Mouse (Mus musculus): Measurements from ENCODE around the gene P4hb. TPM values are rescaled to one million over a fixed set of nuclear protein-coding genes. Genes with fewer than 3 reads are reported as not detected.
A peak's percentile ranks its signal among the peaks of the same experiment; 100 is the strongest.
"Not testable (repeated sequence)": the region's sequence is repeated elsewhere in the genome, so short reads cannot be mapped to it uniquely, and the experiment has no call there.

Gene P4hb
- polyA plus RNA-seq, 1 experiment: 1,223 TPM

GRCm38 (mm10) chr11:120518027-120518426 is 55.0 kb downstream of the P4hb start:
- H3K4me1 ChIP-seq: peaks cover 58% of the 10 kb centered on the region
- peaks cover 4% of the 10 kb centered on the region; the same call in 1 of the 2 replicates for H3K9me3 ChIP-seq
- TF ChIP-seq FLI1 (IDR thresholded peaks at IDR 0.05; ENCODE audit: low read length) (no peak), GATA1 (IDR thresholded peaks at IDR 0.05; ENCODE audit: borderline replicate concordance, low read length) (no peak)
- H3K36me3 ChIP-seq (replicated peaks; ENCODE audit: low read length): peaks cover 2% of the 10 kb centered on the region
- H3K27me3 ChIP-seq (replicated peaks): peaks cover 5% of the 10 kb centered on the region
- H3K4me3 ChIP-seq (replicated peaks): peak overlapping the region; percentile 78

- Histone ChIP-seq H3K4me1 (peaks cover 62% of the 10 kb centered on the region), H3K9me3 (peaks cover 4% of the 10 kb centered on the region; the same call in 1 of the 2 replicates), H3K36me3 (replicated peaks; ENCODE audit: low read length) (peaks cover 2% of the 10 kb centered on the region)
Measured at GRCm38 (mm10) chr11:120517147-120517546, 55.9 kb downstream of the P4hb start.

GRCm38 (mm10) chr11:120515611-120516010 is 57.4 kb downstream of the P4hb start:
- H3K36me3 ChIP-seq (replicated peaks; ENCODE audit: low read length): no peaks in the 10 kb centered on the region
- peak overlapping the region; percentile 83 for H3K4me3 ChIP-seq (replicated peaks)
- no peaks in the 10 kb centered on the region for H3K27me3 ChIP-seq (replicated peaks)
- no peaks in the 10 kb centered on the region for H3K9me3 ChIP-seq
- H3K4me1 ChIP-seq: peaks cover 69% of the 10 kb centered on the region
- TF ChIP-seq FLI1 (IDR thresholded peaks at IDR 0.05; ENCODE audit: low read length): no peak
- TF ChIP-seq GATA1 (IDR thresholded peaks at IDR 0.05; ENCODE audit: borderline replicate concordance, low read length): no peak

More at GRCm38 (mm10) chr11:120517147-120517546, 55.9 kb downstream of the P4hb start:
- peaks cover 2% of the 10 kb centered on the region for H3K27me3 ChIP-seq (replicated peaks)
- H3K4me3 ChIP-seq (replicated peaks): no peak overlapping the region
- TF ChIP-seq FLI1 (IDR thresholded peaks at IDR 0.05; ENCODE audit: low read length) (no peak), GATA1 (IDR thresholded peaks at IDR 0.05; ENCODE audit: borderline replicate concordance, low read length) (no peak)

DNA sequence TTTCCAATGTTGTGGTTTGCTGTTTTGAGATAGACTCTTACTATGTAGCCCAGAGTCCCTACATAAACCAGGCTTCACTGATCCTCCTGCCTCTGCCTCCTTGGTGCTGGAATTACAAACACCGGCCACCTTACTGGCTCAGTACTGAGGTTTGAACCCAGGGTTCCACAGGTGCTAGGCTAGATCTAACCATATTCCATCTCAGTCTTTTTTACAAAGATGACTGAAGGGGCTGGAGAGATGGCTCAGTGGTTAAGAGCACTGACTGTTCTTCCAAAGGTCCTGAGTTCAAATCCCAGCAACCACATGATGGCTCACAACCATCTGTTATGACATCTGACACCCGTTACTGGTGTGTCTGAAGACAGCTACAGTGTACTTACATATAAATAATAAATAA is 58.8 kb downstream of the P4hb start:
- H3K27me3 ChIP-seq (replicated peaks); H3K9me3 ChIP-seq; H3K4me3 ChIP-seq (replicated peaks); H3K36me3 ChIP-seq (replicated peaks; ENCODE audit: low read length): not testable (repeated sequence)
- H3K4me1 ChIP-seq: peaks cover 69% of the 10 kb centered on the region

DNA sequence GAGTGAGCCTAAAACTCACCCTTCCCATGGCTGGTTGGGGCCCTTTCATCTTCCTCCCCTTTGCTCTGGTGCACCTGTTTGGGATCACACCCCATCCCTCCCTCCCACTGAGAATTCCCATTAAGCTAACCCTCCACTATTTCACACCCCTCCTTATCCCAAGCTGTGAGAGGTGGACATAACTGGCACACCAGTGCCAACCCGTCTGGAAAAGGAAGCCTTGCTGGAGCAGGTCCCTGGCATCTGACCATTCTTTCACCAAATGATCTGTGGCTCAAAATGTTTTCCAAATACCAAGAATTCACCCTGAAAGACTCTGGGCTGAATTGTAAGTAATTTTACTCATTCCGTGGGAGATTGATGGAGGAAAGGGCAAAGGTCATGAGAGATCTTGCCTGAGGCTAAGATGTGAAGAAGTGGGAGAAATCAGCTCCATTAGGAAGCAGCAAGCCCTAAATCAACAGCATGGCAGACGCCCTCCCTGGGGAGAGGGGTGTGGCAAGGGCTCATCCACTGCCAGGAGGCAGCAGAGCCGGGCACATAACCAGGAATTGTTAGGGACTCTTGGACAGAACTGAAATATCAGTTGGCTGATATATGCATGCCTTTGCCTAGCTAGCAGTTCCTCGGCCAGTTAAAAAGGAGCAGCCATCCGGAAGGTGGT is 60.1 kb downstream of the P4hb start:
- TF ChIP-seq GATA1 (IDR thresholded peaks at IDR 0.05; ENCODE audit: borderline replicate concordance, low read length) (no peak), FLI1 (IDR thresholded peaks at IDR 0.05; ENCODE audit: low read length) (no peak)
- H3K27me3 ChIP-seq (replicated peaks): no peaks in the 10 kb centered on the region
- H3K4me3 ChIP-seq (replicated peaks): no peak overlapping the region
- H3K9me3 ChIP-seq: no peaks in the 10 kb centered on the region
- H3K4me1 ChIP-seq: peaks cover 68% of the 10 kb centered on the region
- H3K36me3 ChIP-seq (replicated peaks; ENCODE audit: low read length): no peaks in the 10 kb centered on the region

- H3K4me3 ChIP-seq (replicated peaks): peak overlapping the region; percentile 90
- peaks cover 1% of the 10 kb centered on the region for H3K27me3 ChIP-seq (replicated peaks)
- no peaks in the 10 kb centered on the region for H3K9me3 ChIP-seq
- H3K36me3 ChIP-seq (replicated peaks; ENCODE audit: low read length): no peaks in the 10 kb centered on the region
- TF ChIP-seq GATA1 (IDR thresholded peaks at IDR 0.05; ENCODE audit: borderline replicate concordance, low read length): no peak
- TF ChIP-seq FLI1 (IDR thresholded peaks at IDR 0.05; ENCODE audit: low read length): no peak
- peaks cover 75% of the 10 kb centered on the region for H3K4me1 ChIP-seq
Measured at GRCm38 (mm10) chr11:120510375-120511030, 62.5 kb downstream of the P4hb start.

Other genes starting within 250 kb of the P4hb start
- 2,399 and 2,630 TPM in 2 replicates for gene Actg1, start 224.7 kb downstream of the P4hb start, polyA plus RNA-seq (2012; ENCODE audit: insufficient read depth, low replicate concordance)
- gene Fscn2, start 211.7 kb downstream of the P4hb start, polyA plus RNA-seq (2012; ENCODE audit: insufficient read depth, low replicate concordance): 1.7 and 3.0 TPM in 2 replicates
- 12.4 and 19.3 TPM in 2 replicates for gene Faap100, start 194.5 kb downstream of the P4hb start, polyA plus RNA-seq (2012; ENCODE audit: insufficient read depth, low replicate concordance)
- 56.7 and 150 TPM in 2 replicates for gene Nploc4, start 135.5 kb downstream of the P4hb start, polyA plus RNA-seq (2012; ENCODE audit: insufficient read depth, low replicate concordance)
- gene Tspan10, start 130.6 kb downstream of the P4hb start, polyA plus RNA-seq (2012; ENCODE audit: insufficient read depth, low replicate concordance): not detected in 2 replicates
- not detected in 2 replicates for gene Pde6g, start 119.8 kb downstream of the P4hb start, polyA plus RNA-seq (2012; ENCODE audit: insufficient read depth, low replicate concordance)
- 7.9 and 17.7 TPM in 2 replicates for gene Oxld1, start 115.2 kb downstream of the P4hb start, polyA plus RNA-seq (2012; ENCODE audit: insufficient read depth, low replicate concordance)
- gene Ccdc137, start 115.1 kb downstream of the P4hb start, polyA plus RNA-seq (2012; ENCODE audit: insufficient read depth, low replicate concordance): 11.0 TPM in 1 of 2 replicates, not detected in the other
- 12.1 and 61.1 TPM in 2 replicates for gene Arl16, start 105.6 kb downstream of the P4hb start, polyA plus RNA-seq (2012; ENCODE audit: insufficient read depth, low replicate concordance)
- 217 and 285 TPM in 2 replicates for gene Mrpl12, start 88.6 kb downstream of the P4hb start, polyA plus RNA-seq (2012; ENCODE audit: insufficient read depth, low replicate concordance)
- gene Slc25a10, start 81.4 kb downstream of the P4hb start, polyA plus RNA-seq (2012; ENCODE audit: insufficient read depth, low replicate concordance): 47.3 and 132 TPM in 2 replicates
- gene Gcgr, start 42.6 kb downstream of the P4hb start, polyA plus RNA-seq (2012; ENCODE audit: insufficient read depth, low replicate concordance): not detected in 2 replicates
- 227 and 338 TPM in 2 replicates for gene Mcrip1, start 23.5 kb downstream of the P4hb start, polyA plus RNA-seq (2012; ENCODE audit: insufficient read depth, low replicate concordance)
- 0.25 TPM in 1 of 2 replicates, not detected in the other for gene Ppp1r27, start 22.1 kb downstream of the P4hb start, polyA plus RNA-seq (2012; ENCODE audit: insufficient read depth, low replicate concordance)
- gene Arhgdia, start 8.4 kb upstream of the P4hb start, polyA plus RNA-seq (2012; ENCODE audit: insufficient read depth, low replicate concordance): 1,582 and 1,923 TPM in 2 replicates
- 25.9 and 253 TPM in 2 replicates for gene Alyref, start 25.1 kb upstream of the P4hb start, polyA plus RNA-seq (2012; ENCODE audit: insufficient read depth, low replicate concordance)
- gene Anapc11, start 25.2 kb upstream of the P4hb start, polyA plus RNA-seq (2012; ENCODE audit: insufficient read depth, low replicate concordance): 247 and 315 TPM in 2 replicates
- 2.7 and 7.7 TPM in 2 replicates for gene Npb, start 35.2 kb upstream of the P4hb start, polyA plus RNA-seq (2012; ENCODE audit: insufficient read depth, low replicate concordance)
- gene Pcyt2, start 44.7 kb upstream of the P4hb start, polyA plus RNA-seq (2012; ENCODE audit: insufficient read depth, low replicate concordance): 143 and 168 TPM in 2 replicates
- 275 and 278 TPM in 2 replicates for gene Sirt7, start 52.0 kb upstream of the P4hb start, polyA plus RNA-seq (2012; ENCODE audit: insufficient read depth, low replicate concordance)
- 59.5 and 102 TPM in 2 replicates for gene Mafg, start 60.3 kb upstream of the P4hb start, polyA plus RNA-seq (2012; ENCODE audit: insufficient read depth, low replicate concordance)
- 3.6 and 7.7 TPM in 2 replicates for gene Pycr1, start 70.5 kb upstream of the P4hb start, polyA plus RNA-seq (2012; ENCODE audit: insufficient read depth, low replicate concordance)
- 0.44 TPM in 1 of 2 replicates, not detected in the other for gene Myadml2, start 74.9 kb upstream of the P4hb start, polyA plus RNA-seq (2012; ENCODE audit: insufficient read depth, low replicate concordance)
- gene Notum, start 87.9 kb upstream of the P4hb start, polyA plus RNA-seq (2012; ENCODE audit: insufficient read depth, low replicate concordance): 0.46 TPM in 1 of 2 replicates, not detected in the other
- 237 and 458 TPM in 2 replicates for gene Aspscr1, start 99.7 kb upstream of the P4hb start, polyA plus RNA-seq (2012; ENCODE audit: insufficient read depth, low replicate concordance)
- 93.0 and 128 TPM in 2 replicates for gene Cenpx, start 140.5 kb upstream of the P4hb start, polyA plus RNA-seq (2012; ENCODE audit: insufficient read depth, low replicate concordance)
- 10.0 and 23.5 TPM in 2 replicates for gene Lrrc45, start 140.7 kb upstream of the P4hb start, polyA plus RNA-seq (2012; ENCODE audit: insufficient read depth, low replicate concordance)
- gene Rac3, start 148.2 kb upstream of the P4hb start, polyA plus RNA-seq (2012; ENCODE audit: insufficient read depth, low replicate concordance): 1.8 and 2.3 TPM in 2 replicates
- gene Dcxr, start 154.0 kb upstream of the P4hb start, polyA plus RNA-seq (2012; ENCODE audit: insufficient read depth, low replicate concordance): 100 and 241 TPM in 2 replicates
- 2.1 TPM in 1 of 2 replicates, not detected in the other for gene Cbr2, start 158.9 kb upstream of the P4hb start, polyA plus RNA-seq (2012; ENCODE audit: insufficient read depth, low replicate concordance)
- gene Hmga1b, start 189.5 kb upstream of the P4hb start, polyA plus RNA-seq (2012; ENCODE audit: insufficient read depth, low replicate concordance): 601 and 1,141 TPM in 2 replicates
- 26.0 and 43.8 TPM in 2 replicates for gene Rfng, start 211.0 kb upstream of the P4hb start, polyA plus RNA-seq (2012; ENCODE audit: insufficient read depth, low replicate concordance)
- gene Gps1, start 211.0 kb upstream of the P4hb start, polyA plus RNA-seq (2012; ENCODE audit: insufficient read depth, low replicate concordance): 13.8 and 27.0 TPM in 2 replicates
- 29.4 and 74.3 TPM in 2 replicates for gene Dus1l, start 223.2 kb upstream of the P4hb start, polyA plus RNA-seq (2012; ENCODE audit: insufficient read depth, low replicate concordance)

All from megakaryocyte, embryonic 14.5 days (primary cell).